Mouse (Mus musculus): Measurements from ENCODE around the gene Cacna1s. TPM values are rescaled to one million over a fixed set of nuclear protein-coding genes. Genes with fewer than 3 reads are reported as not detected.

Cacna1s gene
- polyA plus RNA-seq, 1 experiment from 2014 or later, result 0.20 TPM

GRCm38 (mm10) chr1:136127856-136128255 is 75.3 kb downstream of the Cacna1s start:
- WGBS, result 70% methylated on average over 3 of the region's 3 CpGs
- DNase-seq (ENCODE audit: low spot score) (no peak), ATAC-seq (ENCODE audit: low FRiP score) (no peak)
- Histone ChIP-seq H3K36me3 (ENCODE audit: control insufficient read depth, insufficient read depth, low read length) (no peaks in the 10 kb centered on the region), H3K4me2 (replicated peaks; ENCODE audit: low read depth, low read length) (no peak overlapping the region), H3K4me1 (replicated peaks; ENCODE audit: control insufficient read depth, insufficient read depth, low read length) (no peaks in the 10 kb centered on the region; the same call in 1 of the 2 replicates), H3K9me3 (ENCODE audit: control insufficient read depth, low read length) (no peaks in the 10 kb centered on the region), H3K9ac (ENCODE audit: low read depth, low read length) (no peak overlapping the region), H3K4me3 (ENCODE audit: low read depth, low read length) (no peak overlapping the region), H3K27ac (ENCODE audit: low read depth, low read length) (no peak overlapping the region), H3K27me3 (ENCODE audit: control insufficient read depth, insufficient read depth, low read length) (no peaks in the 10 kb centered on the region)

GRCm38 (mm10) chr1:136128416-136128815 is 75.9 kb downstream of the Cacna1s start:
- Histone ChIP-seq H3K4me3 (ENCODE audit: low read depth, low read length) (no peak overlapping the region), H3K9me3 (ENCODE audit: control insufficient read depth, low read length) (no peaks in the 10 kb centered on the region), H3K4me1 (replicated peaks; ENCODE audit: control insufficient read depth, insufficient read depth, low read length) (no peaks in the 10 kb centered on the region; the same call in 1 of the 2 replicates), H3K27me3 (ENCODE audit: control insufficient read depth, insufficient read depth, low read length) (no peaks in the 10 kb centered on the region), H3K36me3 (ENCODE audit: control insufficient read depth, insufficient read depth, low read length) (no peaks in the 10 kb centered on the region), H3K4me2 (replicated peaks; ENCODE audit: low read depth, low read length) (no peak overlapping the region), H3K9ac (ENCODE audit: low read depth, low read length) (no peak overlapping the region), H3K27ac (ENCODE audit: low read depth, low read length) (0 out of 2 replicates have a peak overlapping the region, but pooled peaks have one; percentile 13)
- ATAC-seq (ENCODE audit: low FRiP score), result no peak
- no peak for DNase-seq (ENCODE audit: low spot score)
- WGBS, result 50% methylated on average over 5 of the region's 5 CpGs

- Histone ChIP-seq H3K36me3 (ENCODE audit: control insufficient read depth, insufficient read depth, low read length) (no peaks in the 10 kb centered on the region), H3K4me2 (replicated peaks; ENCODE audit: low read depth, low read length) (no peak overlapping the region), H3K4me3 (ENCODE audit: low read depth, low read length) (no peak overlapping the region), H3K9ac (ENCODE audit: low read depth, low read length) (no peak overlapping the region), H3K27ac (ENCODE audit: low read depth, low read length) (no peak overlapping the region), H3K9me3 (ENCODE audit: control insufficient read depth, low read length) (no peaks in the 10 kb centered on the region), H3K27me3 (ENCODE audit: control insufficient read depth, insufficient read depth, low read length) (no peaks in the 10 kb centered on the region), H3K4me1 (replicated peaks; ENCODE audit: control insufficient read depth, insufficient read depth, low read length) (no peaks in the 10 kb centered on the region; the same call in 1 of the 2 replicates)
- 42% methylated on average over 4 of the region's 4 CpGs for WGBS
- DNase-seq (ENCODE audit: low spot score) (no peak), ATAC-seq (ENCODE audit: low FRiP score) (no peak)
These were observed 76.5 kb downstream of the Cacna1s start for GRCm38 (mm10) chr1:136128944-136129589.

GRCm38 (mm10) chr1:136130107-136130506 is 77.6 kb downstream of the Cacna1s start:
- no peak for DNase-seq (ENCODE audit: low spot score)
- no peak overlapping the region for H3K4me3 ChIP-seq (ENCODE audit: low read depth, low read length)

GRCm38 (mm10) chr1:136130951-136131558 is 78.5 kb downstream of the Cacna1s start, which contains the start of gene Kif21b:
Gene Kif21b (plus strand): TSS chr1:136131389.
- Histone ChIP-seq H3K4me1 (replicated peaks; ENCODE audit: control insufficient read depth, insufficient read depth, low read length) (peaks cover 4% of the 10 kb centered on the region), H3K9ac (ENCODE audit: low read depth, low read length) (peak within 1 kb of the TSS; percentile 67), H3K9me3 (ENCODE audit: control insufficient read depth, low read length) (no peaks in the 10 kb centered on the region), H3K4me2 (replicated peaks; ENCODE audit: low read depth, low read length) (peak within 1 kb of the TSS; percentile 70), H3K27ac (ENCODE audit: low read depth, low read length) (peak within 1 kb of the TSS; percentile 80), H3K36me3 (ENCODE audit: control insufficient read depth, insufficient read depth, low read length) (no peaks in the 10 kb centered on the region), H3K27me3 (ENCODE audit: control insufficient read depth, insufficient read depth, low read length) (no peaks in the 10 kb centered on the region), H3K4me3 (ENCODE audit: low read depth, low read length) (peak within 1 kb of the TSS; percentile 78)
- peak; percentile 96 for DNase-seq (ENCODE audit: low spot score)
- peak; percentile 94 for ATAC-seq (ENCODE audit: low FRiP score)
- 2% methylated on average over 42 of the region's 42 CpGs for WGBS

More at GRCm38 (mm10) chr1:136130107-136130506, 77.6 kb downstream of the Cacna1s start:
- Histone ChIP-seq H3K27ac (ENCODE audit: low read depth, low read length) (no peak overlapping the region), H3K36me3 (ENCODE audit: control insufficient read depth, insufficient read depth, low read length) (no peaks in the 10 kb centered on the region), H3K4me2 (replicated peaks; ENCODE audit: low read depth, low read length) (no peak overlapping the region), H3K9ac (ENCODE audit: low read depth, low read length) (no peak overlapping the region), H3K9me3 (ENCODE audit: control insufficient read depth, low read length) (no peaks in the 10 kb centered on the region), H3K27me3 (ENCODE audit: control insufficient read depth, insufficient read depth, low read length) (no peaks in the 10 kb centered on the region), H3K4me1 (replicated peaks; ENCODE audit: control insufficient read depth, insufficient read depth, low read length) (no peaks in the 10 kb centered on the region; the same call in none of the 2 replicates)
- no peak for ATAC-seq (ENCODE audit: low FRiP score)
- WGBS, result 68% methylated on average over 3 of the region's 3 CpGs

- Histone ChIP-seq H3K27me3 (ENCODE audit: control insufficient read depth, insufficient read depth, low read length) (no peaks in the 10 kb centered on the region), H3K36me3 (ENCODE audit: control insufficient read depth, insufficient read depth, low read length) (no peaks in the 10 kb centered on the region), H3K9me3 (ENCODE audit: control insufficient read depth, low read length) (no peaks in the 10 kb centered on the region), H3K4me2 (replicated peaks; ENCODE audit: low read depth, low read length) (peak overlapping the region; percentile 70), H3K27ac (ENCODE audit: low read depth, low read length) (peak overlapping the region; percentile 80), H3K9ac (ENCODE audit: low read depth, low read length) (peak overlapping the region; percentile 67), H3K4me1 (replicated peaks; ENCODE audit: control insufficient read depth, insufficient read depth, low read length) (peaks cover 4% of the 10 kb centered on the region), H3K4me3 (ENCODE audit: low read depth, low read length) (peak overlapping the region; percentile 78)
- under 1% methylated on average over 32 of the region's 43 CpGs for WGBS
- peak; percentile 59 for ATAC-seq (ENCODE audit: low FRiP score)
- DNase-seq (ENCODE audit: low spot score), result peak; percentile 79
These were observed 79.2 kb downstream of the Cacna1s start for GRCm38 (mm10) chr1:136131603-136132291.

GRCm38 (mm10) chr1:136132386-136133201 is 80.0 kb downstream of the Cacna1s start:
- no peak for ATAC-seq (ENCODE audit: low FRiP score)
- H3K27ac ChIP-seq (ENCODE audit: low read depth, low read length), result peak overlapping the region; percentile 5; the same call in 1 of the 2 replicates
- H3K4me2 ChIP-seq (replicated peaks; ENCODE audit: low read depth, low read length), result peak overlapping the region; percentile 70
- H3K4me3 ChIP-seq (ENCODE audit: low read depth, low read length), result peak overlapping the region; percentile 78
- H3K9ac ChIP-seq (ENCODE audit: low read depth, low read length), result peak overlapping the region; percentile 67
- DNase-seq (ENCODE audit: low spot score), result peak; percentile 41
- 28% methylated on average over 10 of the region's 10 CpGs for WGBS
- peaks cover 12% of the 10 kb centered on the region for H3K4me1 ChIP-seq (replicated peaks; ENCODE audit: control insufficient read depth, insufficient read depth, low read length)
- no peaks in the 10 kb centered on the region for H3K27me3 ChIP-seq (ENCODE audit: control insufficient read depth, insufficient read depth, low read length)
- H3K9me3 ChIP-seq (ENCODE audit: control insufficient read depth, low read length), result no peaks in the 10 kb centered on the region
- H3K36me3 ChIP-seq (ENCODE audit: control insufficient read depth, insufficient read depth, low read length), result no peaks in the 10 kb centered on the region
